Mouse (Mus musculus) stomach, postnatal 0 days (tissue): ENCODE measurements around the gene Ccdc149. TPM values are rescaled to one million over a fixed set of nuclear protein-coding genes. Genes with fewer than 3 reads are reported as not detected.

Experiments
- ATAC-seq: fragments of 200-750 bp; cut with Nextera tagmentation; 2 replicates; pipeline ENCODE4 v1.8.0; 2017; ENCODE audit not compliant: low FRiP score, low TSS enrichment
- DNase-seq: peaks from one replicate; pipeline ENCODE4 v3.0.0-alpha.2; 2016; ENCODE audit warnings: low spot score
- H3K27ac ChIP-seq: fragments of 300-500 bp; sonication (generic); replicated peaks from 2 replicates; pipeline ENCODE4 v1.5.1; 2014; ENCODE audit warnings: mild to moderate bottlenecking, control low read depth
- H3K27me3 ChIP-seq: fragments of 300-500 bp; sonication (generic); 2 replicates; pipeline ENCODE4 v1.6.1; 2014; ENCODE audit warnings: low read length; ENCODE audit not compliant: control insufficient read depth, insufficient read depth
- H3K36me3 ChIP-seq: fragments of 300-500 bp; sonication (generic); 2 replicates; pipeline ENCODE4 v1.6.1; 2014; ENCODE audit warnings: low read length, mixed read lengths; ENCODE audit not compliant: control insufficient read depth, insufficient read depth
- H3K4me1 ChIP-seq: fragments of 300-500 bp; sonication (generic); replicated peaks from 2 replicates; pipeline ENCODE4 v1.6.1; 2014; ENCODE audit warnings: antibody characterized with exemption; ENCODE audit not compliant: control insufficient read depth, insufficient read depth
- H3K4me2 ChIP-seq: fragments of 300-500 bp; sonication (generic); replicated peaks from 2 replicates; pipeline ENCODE4 v1.6.1; 2014; ENCODE audit warnings: low read depth, mild to moderate bottlenecking, control low read depth, moderate library complexity
- H3K4me3 ChIP-seq: fragments of 300-500 bp; sonication (generic); 2 replicates; pipeline ENCODE4 v1.5.1; 2014; ENCODE audit warnings: low read depth, low read length, control low read depth
- H3K9ac ChIP-seq: fragments of 300-500 bp; sonication (generic); 2 replicates; pipeline ENCODE4 v1.6.1; 2014; ENCODE audit warnings: mild to moderate bottlenecking, low read length, control low read depth, mixed read lengths
- H3K9me3 ChIP-seq: fragments of 300-500 bp; sonication (generic); 2 replicates; pipeline ENCODE4 v1.6.1; 2016; ENCODE audit warnings: low read length; ENCODE audit not compliant: control insufficient read depth
- CTCF ChIP-seq: IDR thresholded peaks from 2 replicates; pipeline ENCODE4 v1.5.1; 2016; ENCODE audit warnings: antibody characterized with exemption, low read depth, mild to moderate bottlenecking, moderate library complexity
- EP300 ChIP-seq: optimal IDR thresholded peaks from 2 replicates; pipeline ENCODE3; 2016; ENCODE audit warnings: antibody characterized with exemption
- WGBS: fragments of 180-500 bp; shearing (Covaris S2); extraction: QIAGEN DNeasy Blood & Tissue Kit; methylation state at CpG from one replicate; pipeline ENCODE4 v1.1.7; 2014; 5-methylcytosine and 5-hydroxymethylcytosine counted together
- polyA plus RNA-seq: library from polyadenylated mRNA; unstranded; fragments of >200 nt; fragmentation: Nextera tagmentation; extraction: Ambion mirVana; gene quantifications from 2 replicates; pipeline ENCODE4 v1.2.1, GENCODE M21; 2015

The Ccdc149 gene
- polyA plus RNA-seq, 1 experiment from 2014 or later, result 3.4 TPM

GRCm38 (mm10) chr5:52509416-52509815 lies 38.1 kb upstream of the Ccdc149 start:
- WGBS, result 76% methylated on average over 6 of the region's 6 CpGs

DNA sequence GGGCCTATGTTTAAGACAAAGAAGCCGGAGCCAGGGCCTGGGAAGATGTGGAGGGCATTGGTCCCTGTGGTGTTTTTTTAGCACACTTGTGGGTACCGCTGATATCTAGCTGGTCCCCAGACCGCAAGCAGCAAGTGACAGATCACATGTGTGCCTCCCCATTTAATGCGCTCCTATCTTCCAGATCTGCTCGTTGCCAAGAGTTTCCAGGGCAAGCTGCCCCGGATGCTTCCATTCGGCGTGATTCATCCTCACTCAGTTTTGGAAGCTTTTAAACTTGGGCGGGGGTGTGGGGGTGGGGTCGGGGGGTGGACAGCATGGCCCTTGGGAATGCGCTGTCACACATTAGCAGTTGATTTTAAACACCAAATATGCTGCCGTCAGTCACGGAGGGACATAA lies 33.3 kb upstream of the Ccdc149 start:
- Histone ChIP-seq H3K36me3 (no peaks in the 10 kb centered on the region), H3K9ac (no peak overlapping the region), H3K27me3 (no peaks in the 10 kb centered on the region), H3K4me3 (no peak overlapping the region), H3K27ac (no peak overlapping the region), H3K9me3 (no peaks in the 10 kb centered on the region), H3K4me2 (no peak overlapping the region), H3K4me1 (no peaks in the 10 kb centered on the region)
- TF ChIP-seq CTCF, result no peak
- no peak for TF ChIP-seq EP300
- 82% methylated on average over 13 of the region's 13 CpGs for WGBS
- ATAC-seq, result no peak
- no peak for DNase-seq

More at GRCm38 (mm10) chr5:52509416-52509815, 38.1 kb upstream of the Ccdc149 start:
- TF ChIP-seq EP300 (no peak), CTCF (no peak)
- Histone ChIP-seq H3K36me3 (no peaks in the 10 kb centered on the region), H3K4me2 (no peak overlapping the region), H3K9me3 (no peaks in the 10 kb centered on the region), H3K27ac (no peak overlapping the region), H3K4me1 (no peaks in the 10 kb centered on the region), H3K9ac (no peak overlapping the region), H3K4me3 (no peak overlapping the region), H3K27me3 (no peaks in the 10 kb centered on the region)
- ATAC-seq (no peak), DNase-seq (no peak)

- Histone ChIP-seq H3K4me3 (no peak overlapping the region), H3K27me3 (no peaks in the 10 kb centered on the region), H3K4me2 (no peak overlapping the region), H3K27ac (no peak overlapping the region), H3K36me3 (no peaks in the 10 kb centered on the region), H3K9ac (no peak overlapping the region), H3K4me1 (no peaks in the 10 kb centered on the region), H3K9me3 (no peaks in the 10 kb centered on the region)
- ATAC-seq (no peak), DNase-seq (no peak)
- no peak for TF ChIP-seq CTCF
- TF ChIP-seq EP300, result no peak
- 92% methylated on average over 11 of the region's 11 CpGs for WGBS
Measured at GRCm38 (mm10) chr5:52504148-52504547, 32.8 kb upstream of the Ccdc149 start.

- no peak overlapping the region for H3K27ac ChIP-seq
- H3K36me3 ChIP-seq, result no peaks in the 10 kb centered on the region
- H3K9me3 ChIP-seq, result no peaks in the 10 kb centered on the region
- DNase-seq, result no peak
- no peaks in the 10 kb centered on the region for H3K4me1 ChIP-seq
- H3K27me3 ChIP-seq, result no peaks in the 10 kb centered on the region
- H3K4me2 ChIP-seq, result no peak overlapping the region
- H3K9ac ChIP-seq, result no peak overlapping the region
- ATAC-seq, result no peak
- TF ChIP-seq CTCF, result no peak
- TF ChIP-seq EP300, result no peak
- 26% methylated on average over 12 of the region's 14 CpGs for WGBS
- H3K4me3 ChIP-seq, result no peak overlapping the region
Measured at GRCm38 (mm10) chr5:52495671-52496070, 24.4 kb upstream of the Ccdc149 start.

GRCm38 (mm10) chr5:52491496-52491895 lies 20.2 kb upstream of the Ccdc149 start:
- WGBS, result 85% methylated on average over 6 of the region's 6 CpGs
- Histone ChIP-seq H3K4me3 (no peak overlapping the region), H3K4me2 (no peak overlapping the region), H3K4me1 (no peaks in the 10 kb centered on the region), H3K9ac (no peak overlapping the region), H3K27ac (no peak overlapping the region), H3K36me3 (no peaks in the 10 kb centered on the region), H3K9me3 (no peaks in the 10 kb centered on the region), H3K27me3 (no peaks in the 10 kb centered on the region)
- TF ChIP-seq EP300 (no peak), CTCF (no peak)
- ATAC-seq (no peak), DNase-seq (no peak)

DNA sequence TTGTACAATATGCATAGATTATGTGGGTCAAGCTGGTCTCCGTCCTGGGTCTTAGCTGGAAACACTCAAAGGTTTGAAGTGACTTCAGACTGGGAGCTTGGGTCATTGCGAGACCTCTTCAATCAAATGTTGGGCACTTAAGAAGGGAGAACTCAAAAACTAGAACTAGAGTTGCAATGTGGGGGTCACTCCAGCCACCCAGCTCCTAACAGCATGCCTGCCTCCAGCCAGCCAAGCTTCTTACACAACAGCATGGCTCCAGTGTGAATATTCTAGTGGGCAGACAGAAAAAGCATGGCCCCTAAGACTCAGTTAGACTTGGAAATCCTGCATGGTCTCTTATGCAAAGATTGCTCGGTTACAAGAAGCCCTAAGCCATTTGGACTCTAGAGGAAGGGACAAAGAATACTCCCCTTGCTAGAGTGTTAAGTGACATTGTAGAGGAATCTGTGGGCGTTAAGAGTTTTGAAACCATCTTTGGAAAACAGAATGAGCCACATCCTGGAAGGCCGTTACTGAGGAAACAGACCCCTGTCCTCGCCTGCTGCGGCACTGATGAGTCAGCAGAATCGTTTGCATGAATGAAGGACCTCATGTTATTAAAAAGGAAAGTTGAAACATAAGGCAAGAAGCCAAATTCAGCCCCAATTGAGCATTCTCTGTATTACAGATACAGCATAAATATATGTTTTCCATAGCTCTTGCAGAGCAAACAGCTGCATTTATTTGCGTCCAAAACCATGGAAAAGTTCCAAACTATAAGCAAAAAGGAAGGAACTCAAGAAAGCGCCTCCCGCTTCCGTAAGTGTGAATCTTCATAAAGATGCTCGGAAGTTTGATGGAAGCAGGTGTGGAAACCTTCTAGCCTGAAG lies 16.5 kb upstream of the Ccdc149 start:
- no peak for TF ChIP-seq CTCF
- Histone ChIP-seq H3K9me3 (no peaks in the 10 kb centered on the region), H3K27ac (no peak overlapping the region), H3K27me3 (no peaks in the 10 kb centered on the region), H3K9ac (no peak overlapping the region), H3K4me3 (no peak overlapping the region), H3K36me3 (no peaks in the 10 kb centered on the region), H3K4me1 (no peaks in the 10 kb centered on the region), H3K4me2 (no peak overlapping the region)
- DNase-seq, result no peak
- no peak for ATAC-seq
- WGBS, result 70% methylated on average over 13 of the region's 13 CpGs
